Mouse (Mus musculus) liver, postnatal 0 days (tissue): ENCODE results near the gene Suox.

Experiments
- CTCF ChIP-seq: sonication (generic); IDR thresholded peaks from 2 replicates; pipeline ENCODE4 v1.5.1; 2016; ENCODE audit warnings: antibody characterized with exemption, low read depth
- EP300 ChIP-seq: IDR thresholded peaks from 2 replicates; pipeline ENCODE4 v1.6.1; 2016; ENCODE audit warnings: antibody characterized with exemption, low read depth, mild to moderate bottlenecking

DNA sequence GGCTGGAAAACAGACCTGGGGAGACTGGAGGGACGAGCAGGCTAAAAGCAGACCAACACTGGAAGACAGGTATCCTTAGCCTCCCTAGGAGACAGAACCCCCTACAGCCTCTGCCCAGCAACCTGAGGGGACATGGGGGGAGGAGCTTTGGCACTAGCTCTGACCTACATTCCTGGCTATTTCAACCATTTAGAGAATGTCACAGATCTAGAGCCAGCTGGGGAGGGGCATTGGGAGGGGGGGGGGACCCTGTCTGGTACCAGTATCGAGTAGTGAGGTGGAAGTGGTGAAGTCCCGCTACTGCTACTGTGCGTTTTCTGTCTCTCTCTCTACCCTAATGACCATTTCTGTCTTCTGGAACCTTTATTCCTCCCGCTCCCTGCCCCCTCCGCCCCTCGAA lies 32.0 kb downstream of the Suox start:
- TF ChIP-seq CTCF (no peak), EP300 (no peak)
